Mouse (Mus musculus) bone marrow macrophage, adult 2 months (primary cell): Measurements from ENCODE around the gene Pygl. TPM values are rescaled to one million over a fixed set of nuclear protein-coding genes. Genes with fewer than 3 reads are reported as not detected.
"Not testable (repeated sequence)": the region's sequence is repeated elsewhere in the genome, so short reads cannot be mapped to it uniquely, and the experiment has no call there.

Experiments
- H3K27ac ChIP-seq: 2 replicates; pipeline ENCODE4 v1.5.1; 2012; ENCODE audit warnings: low read depth, low read length; ENCODE audit not compliant: insufficient read depth
- H3K4me1 ChIP-seq: 2 replicates; pipeline ENCODE4 v1.6.1; 2012; ENCODE audit warnings: low read length; ENCODE audit not compliant: control insufficient read depth, insufficient read depth
- H3K4me3 ChIP-seq: 2 replicates; pipeline ENCODE4 v1.5.1; 2012; ENCODE audit warnings: mild to moderate bottlenecking, low read length, moderate library complexity; ENCODE audit not compliant: insufficient read depth
- CTCF ChIP-seq: IDR thresholded peaks from 2 replicates; pipeline ENCODE4 v1.5.1; 2012; ENCODE audit warnings: low read depth, mild to moderate bottlenecking, low read length, moderate library complexity
- POLR2A ChIP-seq: IDR thresholded peaks from 2 replicates; pipeline ENCODE4 v1.6.1; 2012; ENCODE audit warnings: mild to moderate bottlenecking, low read depth, low read length, borderline replicate concordance
- polyA plus RNA-seq: library from polyadenylated mRNA; stranded (reverse); fragments of >200 nt; gene quantifications from 2 replicates; pipeline ENCODE4 v1.2.4, GENCODE M21; 2012; ENCODE audit not compliant: missing spikeins, insufficient read depth, insufficient read length

The Pygl gene
- polyA plus RNA-seq, 1 experiment: 83.8 TPM

DNA sequence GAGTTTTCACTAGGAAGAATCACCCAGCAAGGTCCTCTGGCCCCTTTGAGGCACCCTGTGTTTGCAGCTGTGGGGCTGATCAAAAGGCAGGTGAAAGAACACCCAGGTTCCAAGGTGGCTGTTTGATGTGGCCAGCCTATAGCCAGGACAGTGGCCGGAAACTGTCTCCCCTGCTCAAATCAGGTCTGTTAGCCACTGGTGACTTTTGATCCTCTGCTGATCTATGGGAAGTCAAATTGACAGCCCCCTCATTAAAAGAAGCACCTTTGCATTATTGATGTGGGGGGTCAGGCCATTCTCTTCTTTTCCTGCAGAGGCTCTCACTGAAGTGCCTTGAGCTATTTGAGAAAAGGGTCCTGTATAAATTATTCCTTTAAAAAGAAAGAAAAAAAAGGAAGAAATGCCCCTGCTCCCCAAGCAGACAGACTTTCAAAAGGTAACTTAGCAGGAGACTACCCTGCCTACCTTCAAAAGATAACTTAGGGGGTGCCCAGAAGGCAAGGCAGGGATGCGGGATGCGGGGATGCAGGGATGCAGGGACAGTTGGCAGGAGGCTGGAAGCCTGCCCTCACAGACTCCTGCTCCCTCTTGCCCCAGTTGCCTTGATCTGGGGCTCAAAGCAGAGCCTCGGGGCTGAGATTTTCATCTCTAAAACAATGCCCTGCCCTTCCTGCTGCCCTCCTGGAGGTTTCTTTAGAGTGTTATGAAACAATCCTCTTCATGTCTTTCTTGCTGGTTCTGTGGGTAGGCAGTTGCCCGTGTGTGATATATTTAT lies 73.8 kb downstream of the Pygl start:
- Histone ChIP-seq H3K4me1 (peaks cover 6% of the 10 kb centered on the region), H3K27ac (no peak overlapping the region), H3K4me3 (no peak overlapping the region)
- TF ChIP-seq POLR2A (no peak), CTCF (no peak)

DNA sequence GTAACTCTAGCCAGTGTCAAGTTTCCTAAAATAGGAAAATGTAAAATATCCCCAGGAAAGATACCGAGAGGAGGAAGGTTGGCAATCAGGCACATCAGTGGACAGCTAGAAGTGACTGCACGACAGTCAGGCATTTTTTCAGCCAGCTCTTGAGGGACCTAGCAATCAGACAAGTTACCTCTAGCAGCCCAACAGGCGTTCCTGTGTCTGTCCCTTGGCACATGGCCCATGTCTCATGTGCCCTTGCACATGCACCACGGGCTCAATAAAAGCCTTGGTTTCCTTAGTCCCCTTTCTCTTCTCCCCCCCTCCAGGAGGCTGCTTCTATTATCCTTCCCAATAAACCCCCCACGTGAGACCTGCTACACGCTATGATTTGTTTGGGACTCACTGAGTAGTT lies 75.1 kb downstream of the Pygl start:
- no peak for TF ChIP-seq CTCF
- no peak for TF ChIP-seq POLR2A
- Histone ChIP-seq H3K4me3 (no peak overlapping the region), H3K4me1 (peaks cover 6% of the 10 kb centered on the region), H3K27ac (no peak overlapping the region)

DNA sequence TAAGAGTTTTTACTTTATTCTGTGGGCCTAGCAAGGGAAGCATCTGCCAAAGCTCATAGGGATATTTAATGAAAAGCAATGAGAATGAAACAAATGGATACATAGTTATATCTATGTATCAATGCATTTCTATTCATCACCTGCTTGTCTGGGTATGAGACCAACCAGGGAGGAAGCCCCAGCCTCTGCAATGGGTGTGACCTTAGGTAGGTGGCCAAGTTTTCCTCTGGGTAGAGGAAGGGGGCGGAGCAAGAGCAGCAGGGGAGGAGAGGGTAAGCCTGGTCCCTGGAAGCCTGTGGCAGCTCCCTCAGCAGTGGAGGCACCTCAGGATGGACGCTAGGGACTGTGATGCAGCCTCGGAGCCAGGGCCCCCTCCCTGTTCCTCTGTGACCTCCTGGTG lies 77.4 kb downstream of the Pygl start, which contains the start of gene Abhd12b:
Gene Abhd12b (plus strand): TSS at position 301 of the 400 bp plus-strand sequence.
- no peak within 1 kb of the TSS for H3K27ac ChIP-seq
- TF ChIP-seq POLR2A (no peak), CTCF (no peak)
- H3K4me3 ChIP-seq: no peak within 1 kb of the TSS
- peaks cover 6% of the 10 kb centered on the region for H3K4me1 ChIP-seq

DNA sequence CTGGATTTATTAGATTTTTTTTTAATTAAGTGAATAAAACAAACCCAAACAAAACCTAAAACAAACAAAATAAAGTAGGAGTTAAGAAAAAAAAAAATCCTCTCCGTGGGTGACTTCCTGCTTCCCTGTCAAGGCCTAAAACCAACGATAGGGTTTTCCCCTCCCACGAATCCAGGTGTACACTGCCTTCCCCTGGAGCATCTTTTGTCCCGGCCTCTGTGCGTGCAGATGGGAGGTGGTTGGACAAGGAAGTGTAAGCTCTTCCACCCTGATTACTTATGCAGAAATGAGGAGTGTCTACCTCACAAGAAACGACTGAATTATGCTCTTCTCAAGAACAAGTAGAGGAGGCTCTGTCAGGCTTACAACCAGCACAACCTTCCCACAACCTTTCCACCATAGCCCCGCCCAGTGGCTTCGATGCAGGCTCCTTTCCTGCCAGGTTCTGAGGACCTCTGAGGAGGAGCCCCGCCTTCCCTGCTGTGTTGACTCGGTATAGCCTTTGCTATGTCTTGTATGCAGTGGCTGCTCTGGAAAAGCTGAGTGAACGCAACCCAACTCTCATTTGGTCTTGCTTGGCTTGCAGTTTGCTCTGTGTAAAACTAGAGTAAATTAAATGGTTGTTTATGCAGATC lies 82.5 kb downstream of the Pygl start:
- Histone ChIP-seq H3K27ac (no peak overlapping the region), H3K4me1 (peaks cover 3% of the 10 kb centered on the region; the same call in 1 of the 2 replicates), H3K4me3 (no peak overlapping the region; the same call in 1 of the 2 replicates)
- TF ChIP-seq POLR2A (no peak), CTCF (no peak)

DNA sequence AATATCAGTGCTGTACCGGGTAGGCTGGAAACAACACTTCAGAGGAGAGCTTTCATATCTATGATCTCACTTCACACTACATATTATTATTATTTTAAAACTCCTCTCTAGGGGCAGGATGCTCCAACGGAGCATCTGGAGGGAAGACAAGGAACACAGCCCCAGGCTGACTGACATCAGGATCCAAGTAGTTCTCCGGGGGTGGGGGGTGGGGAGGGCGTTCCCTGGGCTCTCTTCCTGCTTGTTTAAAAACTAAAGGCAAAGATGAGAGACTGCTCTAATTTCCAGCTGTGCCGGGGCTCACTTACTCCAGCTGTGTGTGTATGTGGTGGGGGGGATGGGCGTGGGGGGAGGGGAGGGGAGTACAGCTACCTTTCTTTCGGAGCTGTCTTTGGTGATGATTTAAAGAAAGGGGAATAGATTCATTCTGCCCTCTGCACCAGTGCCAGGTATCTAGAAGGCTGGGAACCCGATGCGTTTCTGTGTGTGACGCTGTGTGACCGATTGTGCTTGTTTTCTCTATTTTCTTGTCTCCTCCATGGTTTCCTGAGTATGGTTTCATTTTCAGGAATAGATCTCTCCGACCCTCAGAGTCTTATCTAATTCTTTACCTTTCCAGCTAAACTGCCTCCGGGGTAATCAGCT lies 83.2 kb downstream of the Pygl start:
- Histone ChIP-seq H3K4me1 (peaks cover 3% of the 10 kb centered on the region; the same call in 1 of the 2 replicates), H3K27ac (no peak overlapping the region), H3K4me3 (peak overlapping the region; percentile 41)
- TF ChIP-seq POLR2A: no peak
- TF ChIP-seq CTCF: no peak

DNA sequence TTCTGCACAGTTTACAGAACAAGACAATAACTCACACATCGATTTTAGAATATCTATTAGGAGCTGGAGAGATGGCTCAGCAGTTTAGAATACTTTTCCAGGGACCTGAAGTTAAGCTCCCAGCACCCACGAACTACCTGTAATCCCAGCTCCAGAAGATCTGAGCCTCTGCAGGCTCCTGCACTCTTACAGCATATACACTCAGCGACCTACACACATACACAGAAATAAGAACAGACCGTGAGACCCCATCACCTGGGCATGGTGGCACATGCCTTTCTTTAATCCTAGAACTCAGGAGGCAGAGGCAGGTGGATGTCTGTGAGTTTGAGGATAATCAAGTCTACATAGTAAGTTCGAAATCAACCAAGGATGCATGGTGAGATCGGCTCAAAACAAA lies 85.7 kb downstream of the Pygl start:
- H3K4me3 ChIP-seq: no peak overlapping the region
- no peak overlapping the region for H3K27ac ChIP-seq
- peaks cover 8% of the 10 kb centered on the region for H3K4me1 ChIP-seq
- TF ChIP-seq POLR2A (no peak), CTCF (no peak)

DNA sequence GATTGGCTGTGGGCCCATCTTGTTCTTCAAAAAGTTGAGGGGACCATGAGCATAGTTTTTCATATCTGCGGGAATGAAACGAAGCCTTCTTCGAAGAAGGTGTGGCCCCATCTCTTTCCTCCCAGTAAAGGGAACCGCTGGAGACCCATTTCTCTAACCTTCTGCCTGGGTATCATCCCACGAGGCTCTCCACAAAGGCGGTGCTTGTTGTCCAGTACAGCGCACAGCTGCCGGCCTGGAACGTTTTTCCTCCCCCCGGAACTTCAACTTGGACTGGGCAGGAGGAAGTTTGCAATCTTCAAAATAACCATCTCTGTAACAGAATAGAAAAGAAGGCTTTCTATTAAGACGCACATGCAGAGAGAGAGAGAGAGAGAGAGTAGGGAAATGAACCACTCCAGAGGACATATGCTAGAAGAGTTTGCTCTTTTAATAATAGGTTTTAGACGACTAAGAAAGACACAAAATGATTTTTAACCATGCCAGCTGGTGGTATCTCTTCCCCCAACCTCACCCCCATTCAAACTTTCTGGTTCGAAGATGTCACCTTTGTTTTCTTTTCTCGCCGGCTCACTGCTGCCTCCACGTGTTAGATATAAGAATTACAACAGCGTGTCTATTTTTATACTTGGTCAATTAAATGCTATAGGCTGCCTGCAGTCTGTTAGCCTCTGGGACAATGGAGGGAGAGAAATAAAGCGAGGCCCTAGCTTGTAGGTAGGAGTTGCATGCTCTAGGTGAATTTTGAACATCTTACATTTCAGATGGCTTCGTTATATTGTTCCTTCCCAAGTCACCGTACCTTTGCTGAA lies 86.4 kb downstream of the Pygl start:
- H3K4me1 ChIP-seq: peaks cover 13% of the 10 kb centered on the region
- H3K4me3 ChIP-seq: no peak overlapping the region
- no peak overlapping the region for H3K27ac ChIP-seq
- TF ChIP-seq CTCF: no peak
- TF ChIP-seq POLR2A: no peak

DNA sequence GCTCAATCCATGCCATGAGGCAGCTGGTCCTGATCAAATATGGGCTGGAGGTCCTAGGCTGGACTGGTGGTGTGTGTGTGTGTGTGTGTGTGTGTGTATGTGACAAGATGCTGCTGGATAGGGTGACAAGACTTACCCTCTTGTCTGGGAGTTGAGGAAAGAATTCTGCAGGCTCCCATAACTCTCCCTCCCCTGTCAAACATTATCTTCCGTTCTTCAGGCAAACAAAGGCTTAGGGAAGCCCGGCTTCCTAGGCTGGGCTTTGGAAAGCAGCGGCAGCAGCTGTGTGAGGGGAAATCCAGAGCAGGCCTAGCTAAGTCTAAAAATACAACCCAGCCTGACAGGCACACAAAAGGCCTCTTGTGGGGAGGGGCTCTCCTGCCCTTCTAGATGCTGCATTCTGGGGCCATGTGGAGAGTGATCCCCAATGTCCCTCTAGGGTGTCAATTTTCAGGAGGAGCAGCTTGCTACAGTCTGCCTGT lies 87.1 kb downstream of the Pygl start:
- peaks cover 14% of the 10 kb centered on the region for H3K4me1 ChIP-seq
- H3K4me3 ChIP-seq, H3K27ac ChIP-seq: not testable (repeated sequence)

DNA sequence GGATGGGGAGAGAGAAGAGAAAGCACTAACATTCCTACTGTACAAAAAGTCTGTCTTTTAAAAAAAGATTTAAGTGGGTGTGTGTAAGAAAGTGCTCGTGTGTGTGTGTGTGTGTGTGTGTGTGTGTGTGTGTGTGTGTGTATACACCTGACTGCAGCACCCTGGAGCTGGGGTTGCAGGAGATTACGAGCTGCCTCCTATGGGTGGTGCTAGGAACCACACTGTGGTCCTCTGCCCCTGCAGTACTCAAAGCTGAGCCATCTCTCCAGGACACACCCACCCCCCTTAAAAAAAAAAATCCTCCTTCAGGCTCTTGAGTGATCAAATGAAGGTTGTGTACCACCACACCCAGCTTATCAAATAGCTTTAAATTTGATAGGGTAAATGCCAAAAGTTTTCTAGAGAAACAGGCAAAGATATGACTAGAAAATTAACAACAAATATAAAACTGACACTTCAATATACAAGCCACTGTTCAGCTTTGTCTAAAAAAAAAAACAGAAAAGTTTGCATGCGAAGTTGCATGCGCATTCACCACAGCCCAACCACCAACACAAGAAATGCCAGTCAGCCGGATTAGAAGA lies 90.2 kb downstream of the Pygl start:
- H3K4me1 ChIP-seq: peaks cover 15% of the 10 kb centered on the region
- TF ChIP-seq CTCF (no peak), POLR2A (no peak)
- peak overlapping the region; percentile 49 for H3K27ac ChIP-seq
- H3K4me3 ChIP-seq: no peak overlapping the region

Other genes with a start within 250 kb of the Pygl start
- 69.9 and 70.7 TPM in 2 replicates for gene Sav1, start 244.5 kb downstream of the Pygl start, polyA plus RNA-seq
- 25.7 and 29.6 TPM in 2 replicates for gene Nin, start 117.8 kb downstream of the Pygl start, polyA plus RNA-seq
- gene Abhd12b, start 77.3 kb downstream of the Pygl start, polyA plus RNA-seq: not detected in 2 replicates
- gene Trim9, start 116.1 kb upstream of the Pygl start, polyA plus RNA-seq: not detected in 2 replicates
- gene Tmx1, start 221.6 kb upstream of the Pygl start, polyA plus RNA-seq: 76.9 and 80.7 TPM in 2 replicates